Mouse (Mus musculus) kidney, embryonic 15.5 days (tissue): ENCODE data around the gene Def6. TPM values are rescaled to one million over a fixed set of nuclear protein-coding genes. Genes with fewer than 3 reads are reported as not detected.

Experiments
- polyA plus RNA-seq: library from polyadenylated mRNA; unstranded; fragments of >200 nt; fragmentation: Nextera tagmentation; extraction: Ambion mirVana; gene quantifications from 2 replicates; pipeline ENCODE4 v1.2.1, GENCODE M21; 2015

Def6 gene
- polyA plus RNA-seq, 1 experiment from 2014 or later, result 7.5 TPM

Other genes with a start within 250 kb of the Def6 start
- 5.8 and 6.1 TPM in 2 replicates for gene Tcp11, start 127.1 kb upstream of the Def6 start, polyA plus RNA-seq
- 17.7 and 19.2 TPM in 2 replicates for gene Scube3, start 65.6 kb upstream of the Def6 start, polyA plus RNA-seq
- gene Zfp523, start 30.6 kb upstream of the Def6 start, polyA plus RNA-seq, result 36.3 and 40.1 TPM in 2 replicates
- gene Ppard, start 24.9 kb downstream of the Def6 start, polyA plus RNA-seq, result 2.3 and 2.7 TPM in 2 replicates
- 28.4 and 33.7 TPM in 2 replicates for gene Fance, start 105.7 kb downstream of the Def6 start, polyA plus RNA-seq
- 643 and 689 TPM in 2 replicates for gene Rpl10a, start 120.7 kb downstream of the Def6 start, polyA plus RNA-seq
- 9.8 and 11.0 TPM in 2 replicates for gene Tead3, start 143.0 kb downstream of the Def6 start, polyA plus RNA-seq
- 5.6 and 6.4 TPM in 2 replicates for gene Tulp1, start 157.4 kb downstream of the Def6 start, polyA plus RNA-seq